Mouse (Mus musculus) midbrain, embryonic 16.5 days (tissue): ENCODE measurements around the gene Ets1. TPM values are rescaled to one million over a fixed set of nuclear protein-coding genes. Genes with fewer than 3 reads are reported as not detected.

Experiments
- ATAC-seq: fragments of 200-750 bp; cut with Nextera tagmentation; 2 replicates; pipeline ENCODE4 v1.8.0; 2017; ENCODE audit warnings: moderate TSS enrichment
- H3K27ac ChIP-seq: fragments of 300-500 bp; sonication (generic); 2 replicates; pipeline ENCODE4 v1.5.1; 2014; ENCODE audit warnings: mild to moderate bottlenecking, low read length, mixed read lengths
- H3K27me3 ChIP-seq: fragments of 300-500 bp; sonication (generic); 2 replicates; pipeline ENCODE4 v1.6.1; 2014; ENCODE audit warnings: low read depth, low read length, mixed read lengths; ENCODE audit not compliant: control insufficient read depth, insufficient read depth
- H3K36me3 ChIP-seq: fragments of 300-500 bp; sonication (generic); 2 replicates; pipeline ENCODE4 v1.6.1; 2014; ENCODE audit warnings: mild to moderate bottlenecking, low read length, moderate library complexity, mixed read lengths; ENCODE audit not compliant: control insufficient read depth, insufficient read depth
- H3K4me1 ChIP-seq: fragments of 300-500 bp; sonication (generic); 2 replicates; pipeline ENCODE4 v1.6.1; 2014; ENCODE audit warnings: mild to moderate bottlenecking, low read length, mixed read lengths; ENCODE audit not compliant: control insufficient read depth, insufficient read depth
- H3K4me2 ChIP-seq: fragments of 300-500 bp; sonication (generic); 2 replicates; pipeline ENCODE4 v1.6.1; 2014; ENCODE audit warnings: mild to moderate bottlenecking, low read length, mixed read lengths
- H3K4me3 ChIP-seq: fragments of 300-500 bp; sonication (generic); 2 replicates; pipeline ENCODE4 v1.5.1; 2014; ENCODE audit warnings: low read depth, mild to moderate bottlenecking, low read length, moderate library complexity, mixed read lengths
- H3K9ac ChIP-seq: fragments of 300-500 bp; sonication (generic); 2 replicates; pipeline ENCODE4 v1.6.1; 2014; ENCODE audit warnings: low read depth, low read length, mixed read lengths
- H3K9me3 ChIP-seq: fragments of 300-500 bp; sonication (generic); replicated peaks from 2 replicates; pipeline ENCODE4 v1.6.1; 2014; ENCODE audit warnings: mild to moderate bottlenecking, low read length, mixed read lengths; ENCODE audit not compliant: control insufficient read depth, poor library complexity, severe bottlenecking
- WGBS: fragments of 180-500 bp; shearing (Covaris S2); extraction: QIAGEN DNeasy Blood & Tissue Kit; methylation state at CpG from one replicate; pipeline ENCODE4 v1.1.7; 2014; 5-methylcytosine and 5-hydroxymethylcytosine counted together
- polyA plus RNA-seq: library from polyadenylated mRNA; unstranded; fragments of >200 nt; fragmentation: Nextera tagmentation; extraction: Ambion mirVana; gene quantifications from 2 replicates; pipeline ENCODE4 v1.2.1, GENCODE M21; 2015

Gene Ets1
- polyA plus RNA-seq, 1 experiment from 2014 or later, result 17.5 TPM

DNA sequence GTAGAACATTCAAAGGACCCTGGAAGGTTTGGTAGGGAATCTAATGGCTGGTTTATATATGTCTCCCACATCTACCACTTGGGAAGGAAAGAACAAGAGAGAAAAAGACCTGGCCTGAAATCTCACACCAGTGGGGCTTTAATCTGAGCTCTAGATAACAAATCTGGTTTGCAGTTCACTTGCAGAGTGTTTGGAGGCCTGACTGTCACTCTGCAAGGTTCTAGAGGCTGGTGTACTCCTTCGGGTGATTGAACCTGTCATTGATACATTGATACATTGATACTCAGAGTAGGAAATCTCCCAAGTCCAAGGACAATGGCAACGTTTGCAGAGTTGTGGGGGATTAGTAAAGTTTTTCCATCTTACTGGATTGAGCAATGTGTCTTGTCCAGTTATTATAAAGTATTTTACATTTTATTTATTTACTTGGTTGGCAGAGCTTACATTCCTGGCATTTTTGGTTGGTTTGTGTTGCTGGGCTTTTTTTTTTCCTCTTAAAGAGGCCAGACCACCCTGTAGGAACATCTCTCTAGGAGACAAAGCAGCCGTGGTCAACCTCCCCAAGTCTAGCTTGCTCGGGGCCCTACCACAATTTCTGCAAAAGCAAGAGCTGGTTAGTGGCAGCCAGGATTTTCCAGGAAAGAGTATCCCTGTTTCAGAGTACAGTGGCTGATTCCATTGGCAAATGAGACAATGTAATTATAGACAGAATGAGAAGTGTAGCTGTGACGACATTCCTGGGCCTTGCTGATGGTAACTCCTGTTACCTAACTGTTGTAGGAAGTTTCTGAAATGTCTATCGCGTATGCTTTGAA, 64.3 kb downstream of the Ets1 start:
- H3K4me2 ChIP-seq, result peak overlapping the region; percentile 12; the same call in 1 of the 2 replicates
- no peak overlapping the region for H3K9ac ChIP-seq
- no peak overlapping the region for H3K4me3 ChIP-seq
- no peaks in the 10 kb centered on the region for H3K9me3 ChIP-seq
- no peak overlapping the region for H3K27ac ChIP-seq
- WGBS, result 76% methylated on average over 7 of the region's 7 CpGs
- H3K4me1 ChIP-seq, result peaks cover 4% of the 10 kb centered on the region
- H3K36me3 ChIP-seq, result no peaks in the 10 kb centered on the region
- ATAC-seq, result no peak
- H3K27me3 ChIP-seq, result peaks cover 22% of the 10 kb centered on the region

DNA sequence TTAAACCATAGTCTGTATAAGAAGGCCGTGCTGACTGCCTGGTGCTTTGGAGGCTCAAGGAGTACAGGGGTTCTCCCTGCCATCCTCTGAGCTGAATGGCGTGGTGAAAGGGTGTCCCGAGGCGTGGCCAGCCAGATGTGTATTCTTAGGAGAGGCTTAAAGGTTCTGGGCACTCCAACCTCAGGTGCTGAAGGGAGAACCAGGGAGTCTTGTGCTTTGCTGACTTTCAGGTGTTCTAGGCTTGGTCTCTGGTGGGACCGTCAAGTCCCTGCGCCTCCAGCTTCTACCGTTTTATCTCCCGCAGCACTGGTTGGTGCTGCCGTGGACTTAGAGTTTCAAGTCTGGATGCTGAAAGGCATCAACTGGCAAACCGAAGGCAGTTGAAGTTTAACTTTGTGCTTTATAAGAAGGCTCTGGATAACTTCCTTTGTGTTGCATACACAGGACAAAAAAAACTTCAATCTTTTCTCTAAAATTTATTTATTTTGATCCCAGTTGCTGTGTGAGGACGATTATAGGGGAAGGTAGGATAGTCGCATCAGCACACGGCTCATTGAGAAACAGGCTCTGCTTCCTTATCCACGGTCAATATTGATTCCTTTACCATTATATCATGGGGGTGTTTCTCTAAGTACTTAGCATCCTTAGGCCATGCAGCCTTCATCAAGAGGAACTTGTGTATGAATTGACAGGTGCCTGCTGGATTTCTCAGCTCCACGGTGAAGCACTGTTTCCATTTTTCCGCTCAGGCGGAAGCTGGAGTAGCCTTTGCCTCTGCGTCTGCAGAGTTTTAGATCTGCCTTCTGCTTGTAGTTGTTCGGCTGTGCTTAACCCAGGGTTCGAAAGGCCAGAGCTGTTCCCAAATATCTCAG, 65.3 kb downstream of the Ets1 start:
- 85% methylated on average over 20 of the region's 20 CpGs for WGBS
- H3K4me3 ChIP-seq, result no peak overlapping the region
- no peaks in the 10 kb centered on the region; the same call in 1 of the 2 replicates for H3K4me1 ChIP-seq
- no peaks in the 10 kb centered on the region for H3K9me3 ChIP-seq
- no peak overlapping the region for H3K9ac ChIP-seq
- no peak overlapping the region for H3K27ac ChIP-seq
- peaks cover 19% of the 10 kb centered on the region for H3K27me3 ChIP-seq
- ATAC-seq, result no peak
- H3K36me3 ChIP-seq, result no peaks in the 10 kb centered on the region
- H3K4me2 ChIP-seq, result no peak overlapping the region

DNA sequence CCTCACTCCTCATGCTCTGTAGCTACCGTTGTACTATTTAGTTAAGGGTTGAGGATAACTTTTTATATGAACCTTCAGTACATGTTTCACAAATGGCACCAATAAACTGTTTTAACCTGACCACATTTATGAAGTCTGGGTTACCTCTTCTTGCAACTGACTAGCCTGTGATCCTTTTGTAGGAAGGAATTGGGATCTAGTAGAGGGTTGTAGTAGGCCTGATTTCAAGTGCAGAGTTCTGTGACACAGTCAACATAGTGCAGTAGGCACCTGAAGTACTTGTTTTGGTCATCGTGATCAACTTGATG, 65.9 kb downstream of the Ets1 start:
- Histone ChIP-seq H3K4me3 (no peak overlapping the region), H3K27me3 (peaks cover 15% of the 10 kb centered on the region), H3K9me3 (no peaks in the 10 kb centered on the region), H3K36me3 (no peaks in the 10 kb centered on the region), H3K4me2 (no peak overlapping the region), H3K4me1 (no peaks in the 10 kb centered on the region), H3K27ac (no peak overlapping the region), H3K9ac (no peak overlapping the region)
- WGBS, result 91% methylated on average over 2 of the region's 2 CpGs
- ATAC-seq, result no peak

DNA sequence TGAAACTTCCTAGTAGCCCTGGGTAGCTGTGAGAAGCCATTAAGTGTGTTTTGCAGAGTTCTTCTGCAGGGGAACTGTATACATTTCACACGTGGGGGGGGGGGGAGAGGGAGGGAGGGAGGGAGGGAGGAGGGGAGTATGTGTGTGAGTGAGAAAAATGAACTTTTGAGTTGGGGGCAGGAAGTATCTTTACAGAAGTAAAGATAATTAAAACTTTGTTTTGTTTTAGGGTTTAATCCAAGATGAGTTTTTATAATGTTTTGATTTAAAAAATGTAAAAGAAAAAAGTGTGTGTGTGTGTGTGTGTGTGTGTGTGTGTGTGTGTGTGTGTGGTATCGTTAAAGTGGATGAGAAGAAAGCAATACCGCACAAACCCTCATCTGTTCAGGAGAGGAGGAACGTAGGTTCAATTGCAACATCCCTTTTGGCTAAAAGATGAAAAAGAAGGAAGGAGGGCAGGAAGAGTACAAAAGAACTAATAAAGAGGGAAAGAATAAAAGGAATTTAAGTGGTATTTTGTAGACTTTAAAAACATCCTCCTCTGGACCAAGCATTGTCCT, 66.9 kb downstream of the Ets1 start:
- Histone ChIP-seq H3K27ac (no peak overlapping the region), H3K9me3 (no peaks in the 10 kb centered on the region), H3K4me3 (no peak overlapping the region), H3K27me3 (peaks cover 10% of the 10 kb centered on the region), H3K4me1 (no peaks in the 10 kb centered on the region), H3K36me3 (no peaks in the 10 kb centered on the region), H3K4me2 (no peak overlapping the region), H3K9ac (no peak overlapping the region)
- WGBS, result 60% methylated on average over 4 of the region's 4 CpGs
- no peak for ATAC-seq

DNA sequence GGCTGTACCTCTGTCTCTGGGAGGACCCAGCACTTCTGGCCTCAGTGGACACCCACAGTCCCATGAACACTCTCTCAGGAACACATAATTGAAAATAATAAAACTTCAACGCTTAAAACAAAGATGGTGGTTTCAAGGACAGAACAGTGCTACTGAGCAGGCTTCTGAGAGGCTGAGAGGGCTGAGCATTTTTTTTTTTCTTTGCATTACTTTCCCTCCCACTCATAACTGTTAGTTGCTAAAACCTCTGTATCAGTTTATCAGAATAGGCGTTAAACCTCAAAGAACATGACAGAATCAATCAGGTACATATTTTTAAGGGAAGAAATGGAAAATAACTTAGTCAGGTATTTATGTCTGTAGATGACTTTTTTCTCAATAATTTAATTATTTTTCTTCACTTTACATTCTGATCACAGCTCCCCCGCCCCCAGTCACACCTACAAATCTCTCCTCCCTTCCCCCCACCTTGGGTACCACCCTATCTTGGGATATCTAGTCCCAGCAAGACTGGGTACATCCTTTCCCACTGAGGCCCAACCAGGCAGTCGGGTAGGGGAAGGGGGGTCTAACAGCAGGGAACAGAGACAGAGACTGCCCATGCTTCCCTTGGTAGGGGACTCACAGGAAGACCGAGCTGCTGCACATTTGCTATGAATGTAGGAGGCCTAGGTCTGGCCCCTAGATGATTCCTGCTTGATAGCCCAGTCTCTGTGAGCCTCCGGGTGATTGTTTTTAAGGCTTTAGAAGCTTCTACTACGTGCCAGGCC, 68.1 kb downstream of the Ets1 start:
- no peak overlapping the region for H3K9ac ChIP-seq

DNA sequence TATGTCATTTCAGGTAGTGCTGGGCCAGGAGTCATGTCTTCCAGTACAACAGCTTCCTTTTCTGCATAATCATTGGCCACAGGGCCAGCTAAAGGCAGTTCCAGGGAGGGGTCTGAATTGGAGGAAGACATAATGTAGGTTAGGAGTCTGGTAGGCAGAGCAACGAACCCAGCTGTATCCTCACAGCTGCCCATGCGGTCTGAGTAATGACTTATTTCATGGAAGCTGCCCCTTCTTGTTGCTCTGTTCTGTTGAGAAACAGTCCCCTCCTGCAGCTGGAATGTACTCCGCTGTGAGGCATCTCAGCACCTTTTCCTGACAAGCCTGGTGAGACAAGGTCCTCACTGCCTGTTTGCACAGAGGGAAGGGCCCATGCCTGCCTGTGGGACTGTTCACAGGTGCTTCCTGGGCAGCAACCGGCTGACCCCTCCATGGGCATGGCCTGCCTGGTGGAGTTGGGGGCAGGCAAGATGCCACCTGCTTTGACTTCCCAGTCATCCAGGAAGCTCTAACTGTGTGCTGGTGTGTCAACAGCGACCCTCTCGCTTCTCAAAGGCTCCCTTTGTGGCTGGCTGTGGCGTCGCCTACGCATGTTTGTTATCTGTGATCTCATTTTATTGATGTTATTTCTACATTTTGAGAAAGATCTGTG, 69.9 kb downstream of the Ets1 start:
- Histone ChIP-seq H3K4me1 (no peaks in the 10 kb centered on the region), H3K36me3 (no peaks in the 10 kb centered on the region), H3K9ac (no peak overlapping the region), H3K9me3 (peaks cover 4% of the 10 kb centered on the region), H3K4me2 (no peak overlapping the region), H3K27ac (no peak overlapping the region), H3K27me3 (no peaks in the 10 kb centered on the region; the same call in 1 of the 2 replicates), H3K4me3 (no peak overlapping the region)
- no peak for ATAC-seq
- 87% methylated on average over 9 of the region's 9 CpGs for whole genome bisulfite sequencing

More for the DNA sequence above, 68.1 kb downstream of the Ets1 start:
- no peaks in the 10 kb centered on the region for H3K9me3 ChIP-seq
- peaks cover 9% of the 10 kb centered on the region for H3K27me3 ChIP-seq
- 82% methylated on average over 7 of the region's 7 CpGs for WGBS
- no peak overlapping the region for H3K27ac ChIP-seq
- no peak overlapping the region for H3K4me3 ChIP-seq
- no peaks in the 10 kb centered on the region for H3K36me3 ChIP-seq
- no peak for ATAC-seq
- no peak overlapping the region for H3K4me2 ChIP-seq
- no peaks in the 10 kb centered on the region for H3K4me1 ChIP-seq

DNA sequence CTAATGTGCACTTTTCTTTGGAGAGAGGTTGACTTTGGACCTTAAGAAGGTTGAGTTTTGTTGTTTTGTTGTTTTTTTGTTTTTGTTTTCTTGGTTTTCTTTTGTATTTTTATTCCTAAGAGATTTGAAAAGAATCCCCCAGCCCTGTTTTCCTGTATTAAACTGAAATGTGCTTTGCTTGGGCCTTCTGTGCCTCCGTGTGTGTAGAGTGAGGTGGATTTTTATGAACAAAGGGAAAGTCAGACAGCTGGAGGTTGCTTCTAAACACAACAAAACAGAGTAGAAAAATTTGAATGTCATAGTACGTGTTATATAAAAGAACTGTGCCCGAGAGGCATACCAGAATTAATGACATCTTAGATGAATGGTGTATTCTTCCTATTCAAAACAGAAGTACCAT, 71.4 kb downstream of the Ets1 start:
- no peak overlapping the region for H3K4me3 ChIP-seq
- peaks cover 8% of the 10 kb centered on the region for H3K9me3 ChIP-seq
- H3K27ac ChIP-seq, result no peak overlapping the region
- 51% methylated on average over 3 of the region's 3 CpGs for WGBS
- no peak overlapping the region for H3K9ac ChIP-seq
- no peaks in the 10 kb centered on the region for H3K36me3 ChIP-seq
- ATAC-seq, result no peak
- no peaks in the 10 kb centered on the region for H3K4me1 ChIP-seq
- no peak overlapping the region for H3K4me2 ChIP-seq
- H3K27me3 ChIP-seq, result no peaks in the 10 kb centered on the region; the same call in 1 of the 2 replicates

DNA sequence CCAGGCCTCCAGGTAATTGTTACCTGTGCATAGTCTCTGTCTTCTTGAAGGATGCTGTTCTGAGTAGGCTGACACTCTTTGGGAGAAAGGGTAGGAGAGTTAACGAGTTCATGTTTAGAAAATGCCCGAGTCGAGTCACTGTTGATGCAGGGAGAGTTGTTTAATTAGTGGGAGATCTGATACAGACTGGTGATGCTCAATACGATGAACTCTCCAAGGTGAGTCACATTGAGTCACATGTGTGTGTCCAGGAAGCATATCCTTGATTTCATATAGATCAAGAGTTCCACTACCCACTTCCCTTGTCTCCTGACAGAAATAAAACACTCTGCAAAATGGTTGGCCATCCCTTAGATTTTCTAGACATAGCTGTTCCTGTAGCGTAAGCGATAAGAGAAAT, 72.5 kb downstream of the Ets1 start:
- no peak for ATAC-seq
- 85% methylated on average over 6 of the region's 6 CpGs for WGBS
- no peaks in the 10 kb centered on the region; the same call in 1 of the 2 replicates for H3K27me3 ChIP-seq
- H3K9ac ChIP-seq, result no peak overlapping the region
- H3K27ac ChIP-seq, result no peak overlapping the region
- no peak overlapping the region for H3K4me3 ChIP-seq
- no peaks in the 10 kb centered on the region for H3K36me3 ChIP-seq
- no peaks in the 10 kb centered on the region for H3K4me1 ChIP-seq
- peaks cover 8% of the 10 kb centered on the region for H3K9me3 ChIP-seq
- H3K4me2 ChIP-seq, result no peak overlapping the region
